Mouse (Mus musculus): Measurements from ENCODE around the gene Nup93. TPM values are rescaled to one million over a fixed set of nuclear protein-coding genes. Genes with fewer than 3 reads are reported as not detected.

The Nup93 gene
- total RNA-seq, 2 experiments from 2014 or later = 15.8 to 22.9 TPM

DNA sequence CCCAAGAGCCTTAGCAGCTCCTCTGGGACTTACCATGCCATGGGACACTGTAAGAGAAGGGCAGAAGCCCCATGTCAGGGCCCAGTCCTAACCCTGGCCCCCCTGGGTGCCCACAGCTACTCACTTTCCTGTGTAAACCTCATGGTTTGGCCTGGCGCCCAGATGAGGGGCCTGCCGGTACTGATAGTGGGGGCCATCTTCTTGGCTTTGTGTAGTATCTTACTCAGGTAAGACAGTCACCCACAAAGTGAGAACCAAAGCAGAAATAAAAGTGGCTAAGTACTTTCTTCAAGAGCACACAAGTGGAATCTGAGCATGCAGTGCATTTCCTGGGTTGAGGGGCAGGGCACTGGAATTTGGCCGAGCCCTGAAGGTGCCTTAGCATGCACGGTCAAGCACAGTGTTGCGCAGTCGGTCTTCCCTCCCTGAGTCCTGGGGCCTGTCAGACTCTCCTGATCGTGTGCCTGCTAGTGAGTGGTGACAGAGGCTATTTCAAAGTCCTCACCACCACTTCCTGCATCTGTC lies 92.7 kb downstream of the Nup93 start:
- ATAC-seq (ENCODE audit: poor library complexity, severe bottlenecking) = peak; percentile 69

DNA sequence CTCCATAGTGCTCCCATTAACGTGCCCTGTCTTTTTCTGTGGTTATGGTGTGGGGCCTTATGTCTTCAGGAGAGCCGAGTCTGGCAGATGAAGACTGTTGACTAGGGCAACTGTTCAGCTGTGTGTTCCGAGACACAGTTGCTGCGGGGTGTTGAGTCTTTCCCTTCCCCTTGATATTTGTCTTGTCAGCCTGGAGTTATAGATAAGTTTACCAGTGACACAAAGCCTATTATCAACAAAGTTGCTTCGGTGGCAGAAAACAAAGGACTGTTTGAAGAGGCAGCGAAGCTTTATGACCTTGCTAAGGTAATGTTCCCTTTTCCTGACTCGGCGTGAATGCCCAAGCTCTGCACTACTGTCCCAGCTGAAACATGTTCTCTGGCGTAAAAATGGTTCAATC lies 93.3 kb downstream of the Nup93 start:
- peak; percentile 14; the same call in 1 of the 2 replicates for ATAC-seq (ENCODE audit: poor library complexity, severe bottlenecking)

DNA sequence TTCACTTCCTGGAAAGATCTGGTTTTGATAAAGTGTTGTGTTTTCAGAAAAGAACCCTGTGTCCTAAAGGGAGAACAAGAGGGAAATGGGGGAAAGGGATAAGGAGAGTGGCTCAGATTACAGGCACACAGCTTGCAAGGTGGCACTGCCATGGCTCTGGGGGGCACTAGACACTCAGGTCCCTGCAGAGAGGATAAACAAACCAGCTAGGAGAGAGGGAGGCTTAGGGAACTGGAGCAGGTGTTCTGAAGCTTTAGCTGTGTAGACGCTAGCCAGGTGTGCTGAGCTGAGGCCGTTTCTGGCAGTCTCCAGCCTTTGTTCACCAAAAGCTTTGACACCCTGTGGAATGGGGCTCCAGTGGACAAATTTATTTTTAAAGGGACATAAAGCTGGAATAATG lies 99.7 kb downstream of the Nup93 start:
- ATAC-seq (ENCODE audit: poor library complexity, severe bottlenecking) = no peak

DNA sequence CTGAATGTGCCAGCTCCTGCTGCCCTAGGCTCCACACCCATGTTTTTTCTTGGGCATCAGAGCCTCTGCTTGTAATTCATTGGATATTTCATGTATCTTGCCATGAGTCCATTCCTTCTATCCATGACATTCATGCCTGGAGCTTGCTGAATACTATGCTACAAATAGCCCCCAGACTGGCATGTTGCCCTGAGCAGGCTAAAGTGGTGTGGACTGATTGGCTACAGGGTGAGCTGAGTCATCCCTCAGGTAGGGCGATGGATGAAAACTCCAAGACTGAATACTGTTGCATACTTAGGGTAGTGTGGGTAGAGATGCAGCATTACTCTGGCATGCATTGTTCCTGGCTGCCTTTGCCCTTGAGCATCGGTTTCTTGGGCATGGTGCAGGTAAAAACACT lies 102.9 kb downstream of the Nup93 start:
- ATAC-seq (ENCODE audit: poor library complexity, severe bottlenecking) = no peak

DNA sequence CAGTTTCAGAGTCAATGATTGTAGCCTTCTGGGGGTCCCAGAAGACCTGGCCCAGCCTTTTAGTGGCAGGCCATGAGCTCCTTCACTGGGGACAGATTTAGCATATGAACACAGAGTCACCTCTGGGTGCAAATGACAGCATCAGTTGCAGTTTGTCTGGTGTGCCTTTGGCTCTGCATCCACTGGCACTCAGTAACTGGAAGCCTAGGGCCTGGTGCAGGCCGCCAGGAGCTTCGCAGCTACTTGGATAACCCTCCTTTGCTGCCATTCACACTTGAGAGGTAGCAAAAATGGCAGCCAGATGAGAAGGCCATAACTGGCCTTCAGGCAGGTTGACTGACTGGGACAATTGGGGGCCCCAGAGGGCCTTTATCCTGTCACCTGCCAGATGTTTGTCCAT lies 103.3 kb downstream of the Nup93 start:
- no peak for ATAC-seq (ENCODE audit: poor library complexity, severe bottlenecking)

DNA sequence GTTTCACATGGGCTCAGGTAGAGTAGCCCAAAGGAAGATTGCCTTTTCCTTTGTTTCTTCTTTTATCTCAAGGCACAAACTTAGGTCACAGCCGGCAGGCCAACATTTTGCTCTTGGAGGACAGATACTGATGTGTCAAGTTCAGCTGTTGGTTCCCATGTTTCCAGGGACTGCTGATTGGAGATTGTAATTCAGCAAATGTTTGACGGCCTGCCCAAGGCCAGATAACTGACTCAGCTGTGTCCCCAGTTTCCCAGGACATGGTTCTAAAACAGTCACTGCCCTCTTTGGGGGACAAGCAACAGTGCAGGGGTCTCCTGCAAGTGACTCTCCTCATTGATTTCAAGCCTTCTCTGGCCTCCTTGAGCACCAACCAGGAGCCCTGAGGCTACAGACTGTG lies 105.7 kb downstream of the Nup93 start:
- no peak for ATAC-seq (ENCODE audit: poor library complexity, severe bottlenecking)

DNA sequence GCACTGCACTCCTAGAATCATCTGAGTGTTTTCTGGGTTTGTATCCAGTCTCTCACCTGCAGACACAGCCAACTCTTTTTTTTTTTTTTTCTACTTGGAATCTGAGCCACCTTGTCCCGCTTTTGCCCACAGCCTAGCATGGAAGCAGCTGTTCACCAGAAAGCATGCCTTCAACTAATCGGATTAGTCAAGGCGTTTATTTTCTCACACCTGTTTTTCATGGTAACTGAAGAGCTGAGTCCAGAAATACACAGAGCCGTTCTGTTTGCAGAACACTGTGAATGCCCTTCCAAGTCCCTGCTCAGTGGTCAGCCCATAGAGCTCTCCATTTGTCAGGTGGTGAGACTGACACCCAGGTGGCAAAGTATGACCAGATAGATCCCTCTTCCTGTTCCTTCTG lies 107.7 kb downstream of the Nup93 start:
- ATAC-seq (ENCODE audit: poor library complexity, severe bottlenecking) = no peak

DNA sequence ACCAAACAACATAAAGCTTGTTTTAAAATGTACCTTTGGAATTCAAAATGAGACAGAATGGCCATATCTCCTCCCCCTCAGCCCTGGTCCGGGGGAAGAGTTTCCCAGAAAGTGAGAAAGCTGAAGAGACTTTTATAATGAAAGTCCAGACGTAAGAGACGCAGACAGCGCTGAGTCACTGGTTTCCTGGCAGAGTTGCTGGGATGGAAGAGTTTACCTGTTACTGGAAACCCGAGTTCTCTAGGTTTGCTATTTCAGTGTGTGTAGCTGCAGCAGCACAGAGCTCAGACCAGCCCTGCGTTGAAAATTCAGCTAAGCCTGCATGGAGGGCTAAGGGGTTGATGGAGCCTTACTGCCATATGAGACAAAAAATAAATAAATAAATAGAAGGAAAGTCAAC lies 108.7 kb downstream of the Nup93 start:
- ATAC-seq (ENCODE audit: poor library complexity, severe bottlenecking) = no peak

DNA sequence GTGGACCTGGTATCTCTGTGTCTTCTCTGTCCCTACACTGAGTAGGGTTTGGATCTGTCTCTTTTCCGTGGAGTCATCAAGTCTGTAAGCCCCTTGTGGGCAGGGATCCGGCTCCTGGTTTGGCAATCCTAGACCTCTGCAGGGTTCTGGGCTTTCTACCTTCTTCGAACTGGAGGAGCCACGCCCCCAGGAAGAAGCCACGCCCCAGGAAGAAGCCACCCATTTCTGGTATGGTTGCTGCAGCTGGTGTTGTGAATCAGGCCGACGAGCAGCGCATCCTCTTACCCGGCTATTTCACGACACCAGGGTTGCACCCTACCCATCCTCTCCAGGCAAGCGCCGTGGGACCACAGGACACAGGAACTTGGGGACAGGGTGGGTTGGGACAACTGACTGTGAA lies 109.7 kb downstream of the Nup93 start:
- peak; percentile 45; the same call in 1 of the 2 replicates for ATAC-seq (ENCODE audit: poor library complexity, severe bottlenecking)

DNA sequence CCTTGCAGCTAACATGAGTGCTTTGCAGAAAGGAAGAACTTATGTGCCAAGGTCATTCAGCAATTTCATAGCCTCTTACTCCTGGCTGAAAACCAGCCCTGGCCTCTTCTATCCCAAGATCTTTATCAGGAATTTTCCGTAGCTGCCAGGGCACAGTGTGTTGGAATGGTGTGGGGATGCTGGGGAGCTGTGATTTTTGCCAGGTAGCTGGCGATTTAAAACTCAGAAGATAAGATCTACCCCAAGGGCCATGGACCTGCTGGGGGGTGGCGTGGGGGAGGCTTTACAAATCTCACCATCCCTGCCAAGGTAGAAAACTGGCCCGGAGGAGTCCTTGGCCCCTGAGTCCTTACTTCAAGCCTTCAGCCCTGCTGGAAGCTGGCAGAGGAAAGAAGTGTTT lies 111.7 kb downstream of the Nup93 start:
- no peak for ATAC-seq (ENCODE audit: poor library complexity, severe bottlenecking)

DNA sequence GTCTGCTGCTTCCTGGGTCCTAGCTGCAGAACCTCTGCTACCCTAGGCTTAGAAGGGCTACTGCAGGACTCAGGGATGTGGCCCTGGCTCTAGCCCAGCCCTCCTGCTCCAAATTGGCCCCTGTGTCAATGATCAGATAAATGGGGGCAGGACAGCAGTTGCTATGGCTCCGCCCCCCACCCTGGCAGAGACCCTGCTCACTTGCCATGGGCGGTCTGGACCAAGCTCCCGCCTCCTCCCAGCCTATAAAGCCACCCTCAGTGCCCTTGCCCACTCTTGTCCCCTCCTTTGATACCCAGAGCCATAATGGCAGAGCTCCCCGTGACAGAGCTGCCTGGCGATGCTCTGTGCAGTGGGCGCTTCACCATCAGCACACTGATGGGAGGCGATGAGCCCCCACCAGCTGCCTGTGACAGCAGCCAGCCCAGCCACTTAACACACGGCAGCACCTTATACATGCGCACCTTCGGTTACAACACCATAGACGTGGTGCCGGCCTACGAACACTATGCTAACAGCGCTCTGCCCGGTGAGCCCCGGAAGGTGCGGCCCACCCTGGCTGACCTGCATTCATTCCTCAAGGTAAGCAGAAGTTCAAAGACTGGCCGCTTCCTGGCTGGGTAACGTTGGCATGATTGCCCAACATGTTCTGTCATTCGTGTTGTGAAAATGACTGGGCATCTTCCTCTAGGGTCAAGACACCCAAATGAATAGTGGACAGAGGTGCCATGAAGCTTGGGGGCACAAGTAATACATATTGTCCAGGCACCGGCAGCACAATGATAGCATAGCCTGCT lies 114.8 kb downstream of the Nup93 start, which contains the start of gene Slc12a3:
Slc12a3 (plus strand) TSS at position 270 of the 797 bp plus-strand sequence.
- peak; percentile 85 for ATAC-seq (ENCODE audit: poor library complexity, severe bottlenecking)

DNA sequence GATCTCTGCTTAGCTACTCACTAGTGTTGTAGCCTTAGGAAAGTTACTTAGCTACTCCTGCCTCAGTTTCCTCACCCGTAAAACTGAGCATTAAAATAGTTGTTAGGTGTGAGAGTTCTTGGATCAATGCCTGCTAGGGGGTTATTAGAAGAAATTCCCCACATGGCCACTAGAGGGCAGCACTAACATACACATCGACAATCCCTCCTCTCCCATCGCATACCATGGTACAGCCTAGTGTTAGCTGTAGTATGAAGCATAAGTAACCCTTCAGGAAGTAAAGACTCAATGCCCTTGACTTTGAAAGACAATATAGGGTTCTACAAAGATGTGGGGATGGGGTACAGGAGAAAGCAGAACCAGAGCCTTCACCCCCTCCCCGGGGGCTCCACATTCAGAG lies 116.4 kb downstream of the Nup93 start:
- ATAC-seq (ENCODE audit: poor library complexity, severe bottlenecking) = peak; percentile 55

DNA sequence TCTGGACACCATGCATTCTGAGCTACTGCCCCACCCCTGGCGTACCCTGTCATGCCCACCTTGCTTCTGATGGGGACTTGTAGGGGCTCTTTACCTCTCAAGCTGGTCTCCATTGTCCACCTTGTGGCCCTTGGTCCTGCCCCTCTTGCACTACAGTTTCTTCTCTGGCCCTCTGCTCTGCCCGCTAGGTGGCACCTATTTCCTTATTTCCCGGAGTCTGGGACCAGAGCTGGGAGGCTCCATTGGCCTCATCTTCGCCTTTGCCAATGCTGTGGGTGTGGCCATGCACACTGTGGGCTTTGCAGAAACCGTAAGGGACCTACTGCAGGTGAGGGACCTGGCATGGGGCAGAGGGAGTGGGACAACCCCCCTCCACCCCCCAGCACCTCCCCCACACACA lies 119.0 kb downstream of the Nup93 start:
- no peak for ATAC-seq (ENCODE audit: poor library complexity, severe bottlenecking)

DNA sequence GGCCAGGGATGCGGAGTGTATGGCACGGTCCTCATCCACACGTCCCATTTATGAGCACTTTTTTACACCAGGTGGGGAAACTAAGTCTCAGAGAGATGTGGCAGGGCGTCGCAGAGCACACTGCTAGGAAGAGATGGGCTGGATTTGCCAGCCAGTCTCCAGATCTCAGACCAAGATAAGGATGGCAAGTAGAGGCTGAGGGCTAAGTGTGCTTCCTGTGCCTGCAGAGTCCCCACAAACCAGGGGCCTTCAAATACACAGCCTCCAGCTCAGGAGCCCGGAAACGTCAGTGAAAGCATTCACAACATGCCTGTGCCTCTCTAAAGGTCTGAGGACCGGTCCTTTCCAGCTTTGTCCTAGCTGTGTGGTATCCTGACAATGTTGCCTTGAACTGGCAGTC lies 123.2 kb downstream of the Nup93 start:
- no peak for ATAC-seq (ENCODE audit: poor library complexity, severe bottlenecking)

DNA sequence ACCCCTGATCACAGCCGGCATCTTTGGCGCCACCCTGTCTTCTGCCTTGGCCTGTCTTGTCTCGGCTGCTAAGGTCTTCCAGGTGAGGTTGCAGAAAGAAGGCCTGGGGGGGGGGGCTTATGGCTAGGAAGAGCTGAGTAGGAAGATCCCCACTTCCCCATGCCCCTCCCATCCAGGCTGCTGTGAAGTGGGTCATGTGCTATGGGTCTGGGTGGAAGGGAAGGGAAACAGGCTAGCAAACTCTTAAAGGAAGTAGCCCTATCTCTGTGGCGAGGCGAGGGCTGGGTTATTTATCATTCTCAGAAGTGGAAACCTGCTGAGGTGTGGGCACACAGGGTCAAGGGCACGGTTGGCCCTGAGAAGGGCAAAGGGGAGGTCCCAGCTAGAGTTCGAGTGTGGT lies 126.4 kb downstream of the Nup93 start:
- ATAC-seq (ENCODE audit: poor library complexity, severe bottlenecking) = peak; percentile 67

DNA sequence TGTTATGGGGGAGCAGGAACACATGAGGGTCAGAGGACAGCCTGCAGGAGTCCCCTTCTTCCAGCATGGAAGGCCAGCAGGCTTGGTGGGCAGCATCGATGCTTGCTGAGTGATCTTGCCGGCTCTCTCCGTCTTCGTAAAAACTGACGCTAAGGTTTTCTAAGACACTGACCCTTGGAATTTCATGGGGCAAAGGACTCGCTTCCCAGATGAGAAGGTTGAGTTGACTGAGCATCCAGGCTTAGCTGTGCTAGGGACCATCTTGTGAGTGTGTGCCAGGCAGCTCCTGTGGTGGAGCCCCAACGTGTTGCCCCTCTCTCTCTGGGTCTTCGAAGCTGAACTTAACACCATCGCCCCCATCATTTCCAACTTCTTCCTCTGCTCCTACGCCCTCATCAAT lies 128.3 kb downstream of the Nup93 start:
- ATAC-seq (ENCODE audit: poor library complexity, severe bottlenecking) = no peak

DNA sequence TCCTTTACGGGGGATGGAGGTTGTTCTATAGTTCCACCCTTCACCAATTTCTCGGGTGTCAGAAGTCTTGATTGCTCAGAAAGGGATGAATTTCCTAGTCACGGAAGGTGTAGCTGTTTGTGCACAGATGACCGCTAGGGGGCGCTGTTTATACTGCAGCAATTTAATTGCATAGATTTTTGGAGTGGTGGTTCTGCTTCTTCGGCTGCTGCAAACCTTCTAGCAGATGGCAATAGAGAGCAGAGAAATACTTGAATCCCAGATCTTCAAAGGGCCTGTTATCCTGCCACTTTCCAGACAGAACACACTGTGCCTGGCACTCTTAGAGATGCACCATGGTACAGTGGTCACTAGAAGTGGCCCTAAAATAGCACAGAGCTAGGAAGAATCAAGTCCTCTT lies 128.9 kb downstream of the Nup93 start:
- peak; percentile 68 for ATAC-seq (ENCODE audit: poor library complexity, severe bottlenecking)

DNA sequence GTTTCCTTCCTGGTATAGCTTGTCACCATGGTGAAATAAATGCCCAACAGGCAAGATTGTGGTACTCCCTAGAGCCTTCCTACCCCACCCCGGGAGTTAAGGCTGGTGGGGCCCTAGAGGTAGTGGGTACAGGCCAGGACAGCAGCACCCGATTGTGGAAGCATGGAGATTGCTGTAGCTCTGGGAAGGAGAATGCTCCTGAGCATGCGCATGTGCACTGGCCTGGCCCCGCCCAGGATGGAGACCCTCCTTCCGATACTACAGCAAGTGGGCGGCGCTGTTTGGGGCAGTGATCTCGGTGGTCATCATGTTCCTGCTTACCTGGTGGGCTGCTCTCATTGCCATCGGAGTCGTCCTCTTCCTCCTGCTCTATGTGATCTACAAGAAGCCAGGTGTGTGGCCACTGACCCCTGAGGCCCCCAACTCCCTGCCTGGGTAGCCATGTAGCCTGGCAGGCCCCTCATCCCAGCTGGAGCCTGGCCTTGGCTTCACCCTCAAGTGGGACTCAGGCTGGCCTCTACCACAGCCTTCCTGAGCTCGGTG lies 129.5 kb downstream of the Nup93 start:
- no peak for ATAC-seq (ENCODE audit: poor library complexity, severe bottlenecking)

DNA sequence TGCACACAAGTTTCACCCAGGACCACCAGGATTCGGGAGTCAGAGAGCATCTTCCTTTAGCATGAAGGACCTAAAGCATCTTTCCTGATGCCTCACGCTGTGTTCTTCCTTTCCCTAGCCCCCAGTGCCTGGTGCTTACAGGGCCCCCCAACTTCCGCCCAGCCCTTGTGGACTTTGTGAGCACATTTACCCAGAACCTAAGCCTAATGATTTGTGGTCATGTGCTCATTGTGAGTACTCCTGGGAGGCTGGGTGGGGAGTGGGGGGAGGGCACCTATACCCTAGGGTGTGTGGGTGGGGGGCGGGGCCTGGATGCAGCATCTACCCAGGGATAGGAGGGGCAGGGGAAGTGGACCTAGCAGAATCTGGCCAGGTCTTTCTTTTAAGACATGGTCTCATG lies 131.3 kb downstream of the Nup93 start:
- ATAC-seq (ENCODE audit: poor library complexity, severe bottlenecking) = no peak

DNA sequence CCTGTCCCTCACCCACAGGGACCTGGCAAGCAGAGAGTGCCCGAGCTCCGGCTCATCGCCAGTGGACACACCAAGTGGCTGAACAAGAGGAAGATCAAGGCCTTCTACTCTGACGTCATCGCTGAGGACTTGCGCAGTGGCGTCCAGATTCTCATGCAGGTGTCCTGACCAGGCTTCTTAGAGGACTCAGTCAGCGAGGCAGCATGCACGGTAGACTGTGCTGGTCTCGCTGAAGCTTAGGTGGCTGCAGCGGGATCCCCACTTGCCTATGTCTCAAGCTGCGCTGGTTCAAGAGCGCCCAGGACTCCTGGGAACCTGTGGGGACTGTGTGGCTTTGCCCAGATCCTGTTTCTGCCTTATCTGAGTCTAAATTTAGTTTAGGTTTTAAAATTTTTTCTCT lies 131.9 kb downstream of the Nup93 start:
- ATAC-seq (ENCODE audit: poor library complexity, severe bottlenecking) = no peak

DNA sequence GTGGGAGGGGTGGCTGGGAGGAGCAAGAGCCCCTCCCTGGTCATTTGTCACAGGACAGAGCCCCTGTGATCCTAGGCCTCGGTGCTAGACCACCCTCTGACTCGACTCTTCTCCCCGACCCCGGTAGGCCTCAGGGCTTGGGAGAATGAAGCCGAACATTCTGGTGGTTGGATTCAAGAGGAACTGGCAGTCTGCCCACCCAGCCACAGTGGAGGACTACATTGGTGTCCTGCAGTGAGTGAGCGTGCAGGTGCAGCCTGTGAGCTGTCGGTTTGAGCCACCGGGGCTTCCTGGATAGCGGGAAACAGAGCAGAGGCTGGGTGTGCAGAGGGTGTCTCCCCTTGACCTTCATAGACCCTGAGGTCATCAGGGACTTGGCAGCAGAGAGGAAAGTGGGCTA lies 134.1 kb downstream of the Nup93 start:
- no peak for ATAC-seq (ENCODE audit: poor library complexity, severe bottlenecking)

DNA sequence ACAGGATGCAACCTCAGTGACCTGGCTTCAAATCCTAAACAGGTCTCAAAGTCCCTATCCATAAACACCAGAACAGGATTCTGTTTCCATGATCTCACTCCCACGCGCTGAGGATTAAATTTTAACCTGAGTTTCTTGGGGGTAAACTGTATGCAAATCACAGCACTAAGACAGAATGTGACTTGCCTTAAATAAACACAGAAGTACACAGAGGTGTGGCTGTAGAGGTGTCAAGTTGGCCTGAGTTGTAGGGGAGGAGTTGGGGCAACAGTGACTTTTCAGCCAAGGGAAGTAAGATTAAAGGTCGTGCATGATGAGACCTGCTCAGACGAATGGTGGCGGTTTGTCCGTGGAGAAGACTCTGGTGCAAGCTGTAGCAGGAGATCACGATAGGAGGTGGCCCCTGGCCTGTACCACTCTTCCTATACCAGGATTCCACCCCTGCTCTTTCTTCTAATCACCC lies 139.7 kb downstream of the Nup93 start:
- ATAC-seq (ENCODE audit: poor library complexity, severe bottlenecking) = peak; percentile 51
